Mouse (Mus musculus): Measurements from ENCODE around the gene Wscd1.

The Wscd1 gene

DNA sequence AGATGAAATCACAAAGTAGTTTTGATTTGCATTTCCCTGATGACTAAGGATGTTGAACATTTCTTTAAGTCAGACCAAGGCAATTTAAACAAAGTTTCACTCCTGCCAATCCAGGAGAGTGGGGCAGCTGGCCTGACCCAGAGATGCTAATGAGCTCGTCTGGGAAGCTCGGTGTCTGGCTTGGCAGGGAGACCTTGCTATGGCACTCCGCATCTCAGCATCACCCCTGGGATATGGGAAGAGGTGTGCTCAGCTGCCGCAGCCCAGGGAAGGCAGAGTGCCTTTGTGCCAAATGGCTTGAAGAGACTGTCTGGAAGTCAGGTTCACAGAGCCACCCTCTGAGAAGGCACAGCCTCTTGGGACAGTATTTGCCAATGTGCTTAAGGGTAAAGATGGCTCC lies 75.3 kb downstream of the Wscd1 start:
- DNase-seq (ENCODE audit: low read depth): no peak

All from 416B (cell line).